Mouse (Mus musculus): ENCODE measurements around the gene Cd3g.

DNA sequence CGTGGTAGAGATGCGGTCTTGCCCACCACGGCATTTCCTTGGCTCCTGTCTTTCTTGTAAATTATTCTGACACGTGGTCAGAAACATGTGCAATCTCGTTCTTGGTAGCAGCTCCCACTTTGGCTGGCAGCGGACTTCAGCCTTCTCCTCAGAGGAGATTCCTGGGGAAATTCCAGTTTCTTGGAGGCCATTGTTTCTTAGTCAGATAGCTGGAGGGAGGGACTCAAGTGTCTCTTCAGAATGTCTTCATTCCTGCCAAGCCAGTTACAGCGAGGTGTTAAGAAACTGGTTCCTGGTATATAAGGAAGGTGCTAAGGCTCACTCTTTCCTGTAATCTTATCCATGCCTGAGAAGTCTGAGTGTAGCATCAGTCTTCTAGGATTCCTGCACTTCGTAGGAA is 47.1 kb upstream of the Cd3g start:
- TF ChIP-seq CTCF (IDR thresholded peaks at IDR 0.05; ENCODE audit: borderline replicate concordance, insufficient read depth, low read depth, low read length): no peak
- no peak for TF ChIP-seq POLR2A (IDR thresholded peaks at IDR 0.05; ENCODE audit: borderline replicate concordance, insufficient read depth, low read length)
